Mouse (Mus musculus): ENCODE measurements around the gene Med21. TPM values are rescaled to one million over a fixed set of nuclear protein-coding genes. Genes with fewer than 3 reads are reported as not detected.
A peak's percentile ranks its signal among the peaks of the same experiment; 100 is the strongest.

The Med21 gene
- polyA plus RNA-seq, 1 experiment from 2014 or later: 136 TPM

- Histone ChIP-seq H3K27ac (ENCODE audit: poor library complexity, severe bottlenecking) (peak overlapping the region; percentile 98), H3K9ac (no peak overlapping the region), H3K9me3 (replicated peaks) (peaks cover 13% of the 10 kb centered on the region; the same call in 1 of the 2 replicates), H3K36me3 (no peaks in the 10 kb centered on the region), H3K4me2 (peak overlapping the region; percentile 19; the same call in 1 of the 2 replicates), H3K4me3 (no peak overlapping the region), H3K27me3 (replicated peaks) (no peaks in the 10 kb centered on the region), H3K4me1 (replicated peaks) (peaks cover 35% of the 10 kb centered on the region)
- peak; percentile 87 for ATAC-seq (ENCODE audit: insufficient number of reproducible peaks, low FRiP score)
- WGBS: 17% methylated on average over 17 of the region's 17 CpGs
Measured at GRCm38 (mm10) chr6:146685781-146686308, 43.5 kb downstream of the Med21 start.

DNA sequence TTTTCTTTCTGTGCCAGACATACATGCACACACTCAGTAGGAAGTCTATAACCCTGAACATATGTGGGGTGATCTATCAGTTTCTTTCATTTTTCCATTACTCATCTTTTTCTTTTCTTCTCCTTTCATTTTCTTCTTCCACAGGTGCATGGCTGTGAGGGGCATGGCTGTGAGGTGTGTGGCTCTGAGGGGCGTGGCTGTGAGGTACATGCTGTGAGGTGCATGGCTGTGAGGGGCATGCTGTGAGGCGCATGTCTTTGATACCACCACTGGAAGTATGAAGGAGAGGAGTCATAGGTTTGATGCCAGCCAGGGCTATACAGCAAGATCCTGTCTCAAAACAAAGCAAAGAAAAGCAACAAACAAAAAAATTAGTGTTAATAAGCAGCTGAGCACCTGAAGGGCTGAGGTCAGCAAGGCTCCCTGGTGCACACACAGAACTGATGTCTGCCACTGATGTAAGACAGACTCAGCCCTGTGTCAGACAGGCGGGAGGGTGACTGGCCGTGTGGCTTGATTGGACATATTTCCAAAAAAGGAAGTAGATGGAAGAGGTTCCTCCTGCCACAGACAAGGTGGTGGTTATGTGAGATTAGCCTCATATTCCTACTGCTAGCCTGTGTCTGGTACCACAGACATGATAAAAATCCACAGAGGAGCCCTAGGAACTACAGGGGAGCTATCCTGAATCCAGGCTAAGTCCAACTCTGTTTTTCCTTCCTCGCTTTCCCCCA is 44.3 kb downstream of the Med21 start:
- Histone ChIP-seq H3K4me1 (replicated peaks) (peaks cover 35% of the 10 kb centered on the region), H3K9ac (0 out of 2 replicates have a peak overlapping the region, but pooled peaks have one; percentile 43), H3K4me2 (peak overlapping the region; percentile 12; the same call in 1 of the 2 replicates), H3K36me3 (no peaks in the 10 kb centered on the region), H3K9me3 (replicated peaks) (peaks cover 13% of the 10 kb centered on the region; the same call in 1 of the 2 replicates), H3K27ac (ENCODE audit: poor library complexity, severe bottlenecking) (peak overlapping the region; percentile 98), H3K27me3 (replicated peaks) (no peaks in the 10 kb centered on the region), H3K4me3 (no peak overlapping the region)
- peak; percentile 72 for ATAC-seq (ENCODE audit: insufficient number of reproducible peaks, low FRiP score)
- WGBS: 39% methylated on average over 5 of the region's 5 CpGs

- H3K9ac ChIP-seq: no peak overlapping the region
- no peak overlapping the region for H3K4me3 ChIP-seq
- H3K4me2 ChIP-seq: no peak overlapping the region
- peaks cover 13% of the 10 kb centered on the region; the same call in 1 of the 2 replicates for H3K9me3 ChIP-seq (replicated peaks)
- no peaks in the 10 kb centered on the region for H3K27me3 ChIP-seq (replicated peaks)
- 86% methylated on average over 7 of the region's 7 CpGs for WGBS
- H3K4me1 ChIP-seq (replicated peaks): peaks cover 32% of the 10 kb centered on the region
- peak overlapping the region; percentile 98; the same call in 1 of the 2 replicates for H3K27ac ChIP-seq (ENCODE audit: poor library complexity, severe bottlenecking)
- no peak for ATAC-seq (ENCODE audit: insufficient number of reproducible peaks, low FRiP score)
- no peaks in the 10 kb centered on the region for H3K36me3 ChIP-seq
Measured at GRCm38 (mm10) chr6:146688010-146688409, 45.7 kb downstream of the Med21 start.

DNA sequence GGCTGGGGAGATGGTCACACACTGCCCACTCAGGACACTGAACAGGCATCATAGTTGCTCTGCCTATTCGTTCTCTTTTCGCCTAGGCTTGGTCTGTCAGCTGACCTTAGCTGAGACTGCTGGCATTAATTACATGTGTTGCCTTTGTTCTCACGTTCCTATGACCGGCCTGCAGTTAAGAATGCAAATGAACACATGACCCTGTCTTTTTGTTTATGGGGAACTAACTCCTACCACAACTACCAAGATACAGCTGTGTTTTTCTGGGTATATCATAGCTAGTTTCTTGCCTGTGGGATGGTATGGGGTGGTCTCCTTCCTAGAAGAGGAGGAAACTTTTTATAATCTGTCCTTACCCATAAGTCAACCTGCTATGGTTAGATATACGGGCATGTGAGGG is 46.5 kb downstream of the Med21 start:
- 86% methylated on average over 5 of the region's 5 CpGs for WGBS
- H3K27ac ChIP-seq (ENCODE audit: poor library complexity, severe bottlenecking): no peak overlapping the region
- no peaks in the 10 kb centered on the region for H3K36me3 ChIP-seq
- H3K4me1 ChIP-seq (replicated peaks): peaks cover 24% of the 10 kb centered on the region
- ATAC-seq (ENCODE audit: insufficient number of reproducible peaks, low FRiP score): no peak
- H3K9me3 ChIP-seq (replicated peaks): peaks cover 13% of the 10 kb centered on the region; the same call in 1 of the 2 replicates
- H3K27me3 ChIP-seq (replicated peaks): no peaks in the 10 kb centered on the region
- no peak overlapping the region for H3K9ac ChIP-seq
- H3K4me2 ChIP-seq: no peak overlapping the region
- no peak overlapping the region for H3K4me3 ChIP-seq

GRCm38 (mm10) chr6:146697767-146698166 is 55.4 kb downstream of the Med21 start:
- H3K36me3 ChIP-seq: no peaks in the 10 kb centered on the region
- WGBS: 74% methylated on average over 5 of the region's 5 CpGs
- no peaks in the 10 kb centered on the region for H3K27me3 ChIP-seq (replicated peaks)
- ATAC-seq (ENCODE audit: insufficient number of reproducible peaks, low FRiP score): no peak
- no peak overlapping the region for H3K4me3 ChIP-seq
- peaks cover 15% of the 10 kb centered on the region for H3K9me3 ChIP-seq (replicated peaks)
- no peak overlapping the region for H3K4me2 ChIP-seq
- no peak overlapping the region for H3K27ac ChIP-seq (ENCODE audit: poor library complexity, severe bottlenecking)
- 0 out of 2 replicates have a peak, but pooled peaks cover 5% of the 10 kb centered on the region for H3K4me1 ChIP-seq (replicated peaks)
- no peak overlapping the region for H3K9ac ChIP-seq

DNA sequence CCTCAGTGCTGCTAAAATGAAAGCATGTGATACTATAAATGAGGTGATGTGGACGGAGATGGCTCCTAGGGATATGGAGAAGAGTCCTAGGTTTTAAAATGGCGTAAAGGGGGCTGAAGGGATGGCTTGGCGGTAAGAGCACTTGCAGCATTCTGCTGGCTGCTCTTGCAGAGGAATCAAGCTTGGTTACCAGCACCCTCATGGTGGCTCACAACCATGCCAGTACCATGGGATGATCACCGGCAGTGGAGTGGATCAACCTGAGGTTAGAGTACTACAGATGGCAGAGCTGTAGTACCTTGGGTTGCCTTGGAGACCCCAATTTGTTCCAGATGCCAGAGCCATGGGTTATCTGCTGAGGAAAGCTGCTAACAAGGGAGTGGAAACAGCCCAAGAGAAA is 56.0 kb downstream of the Med21 start:
- Histone ChIP-seq H3K27ac (ENCODE audit: poor library complexity, severe bottlenecking) (no peak overlapping the region), H3K4me1 (replicated peaks) (0 out of 2 replicates have a peak, but pooled peaks cover 5% of the 10 kb centered on the region), H3K4me3 (no peak overlapping the region), H3K9me3 (replicated peaks) (peaks cover 15% of the 10 kb centered on the region), H3K27me3 (replicated peaks) (no peaks in the 10 kb centered on the region), H3K9ac (no peak overlapping the region), H3K4me2 (no peak overlapping the region), H3K36me3 (no peaks in the 10 kb centered on the region)
- 82% methylated on average over 4 of the region's 4 CpGs for WGBS
- ATAC-seq (ENCODE audit: insufficient number of reproducible peaks, low FRiP score): no peak

Other genes starting within 250 kb of the Med21 start
- 32.4 and 40.7 TPM in 2 replicates for gene Itpr2, start 140.3 kb upstream of the Med21 start, polyA plus RNA-seq (2016; fragmentation: Nextera tagmentation; extraction: Ambion mirVana)
- gene Fgfr1op2, start 65.3 kb upstream of the Med21 start, polyA plus RNA-seq (2016; fragmentation: Nextera tagmentation; extraction: Ambion mirVana): 85.9 and 87.0 TPM in 2 replicates
- gene Ints13, start 64.7 kb upstream of the Med21 start, polyA plus RNA-seq (2016; fragmentation: Nextera tagmentation; extraction: Ambion mirVana): 57.4 and 60.5 TPM in 2 replicates
- gene Tm7sf3, start 277 bp downstream of the Med21 start, polyA plus RNA-seq (2016; fragmentation: Nextera tagmentation; extraction: Ambion mirVana): 49.4 and 51.7 TPM in 2 replicates
- gene Stk38l, start 82.4 kb downstream of the Med21 start, polyA plus RNA-seq (2016; fragmentation: Nextera tagmentation; extraction: Ambion mirVana): 50.6 and 52.7 TPM in 2 replicates
- 3.1 and 3.5 TPM in 2 replicates for gene Arntl2, start 153.5 kb downstream of the Med21 start, polyA plus RNA-seq (2016; fragmentation: Nextera tagmentation; extraction: Ambion mirVana)
- gene Smco2, start 207.6 kb downstream of the Med21 start, polyA plus RNA-seq (2016; fragmentation: Nextera tagmentation; extraction: Ambion mirVana): not detected in 2 replicates
- 83.9 and 84.8 TPM in 2 replicates for gene Ppfibp1, start 245.9 kb downstream of the Med21 start, polyA plus RNA-seq (2016; fragmentation: Nextera tagmentation; extraction: Ambion mirVana)

Data from heart, embryonic 12.5 days (tissue).